Mouse (Mus musculus) kidney, embryonic 14.5 days (tissue): Measurements from ENCODE around the gene Pcnx3. TPM values are rescaled to one million over a fixed set of nuclear protein-coding genes. Genes with fewer than 3 reads are reported as not detected.

Source experiments
- ATAC-seq: fragments of 200-750 bp; cut with Nextera tagmentation; 2 replicates; pipeline ENCODE4 v1.8.0; 2017; ENCODE audit warnings: moderate number of reproducible peaks, mild to moderate bottlenecking, moderate TSS enrichment, moderate library complexity; ENCODE audit not compliant: low FRiP score, low TSS enrichment
- H3K27ac ChIP-seq: fragments of 300-500 bp; sonication (generic); 2 replicates; pipeline ENCODE4 v1.5.1; 2014; ENCODE audit warnings: low read depth, mild to moderate bottlenecking, low read length, moderate library complexity, mixed read lengths
- H3K27me3 ChIP-seq: fragments of 300-500 bp; sonication (generic); 2 replicates; pipeline ENCODE4 v1.6.1; 2014; ENCODE audit warnings: mild to moderate bottlenecking, low read length; ENCODE audit not compliant: control insufficient read depth, insufficient read depth
- H3K36me3 ChIP-seq: fragments of 300-500 bp; sonication (generic); 2 replicates; pipeline ENCODE4 v1.6.1; 2014; ENCODE audit warnings: low read length, mixed read lengths; ENCODE audit not compliant: control insufficient read depth, insufficient read depth
- H3K4me1 ChIP-seq: fragments of 300-500 bp; sonication (generic); 2 replicates; pipeline ENCODE4 v1.6.1; 2014; ENCODE audit warnings: low read length, mixed read lengths; ENCODE audit not compliant: control insufficient read depth, insufficient read depth
- H3K4me2 ChIP-seq: fragments of 300-500 bp; sonication (generic); replicated peaks from 2 replicates; pipeline ENCODE4 v1.6.1; 2014; ENCODE audit warnings: low read depth, mild to moderate bottlenecking, low read length
- H3K4me3 ChIP-seq: fragments of 300-500 bp; sonication (generic); 2 replicates; pipeline ENCODE4 v1.5.1; 2014; ENCODE audit warnings: mild to moderate bottlenecking, low read length
- H3K9ac ChIP-seq: fragments of 300-500 bp; sonication (generic); 2 replicates; pipeline ENCODE4 v1.6.1; 2014; ENCODE audit warnings: low read depth, mild to moderate bottlenecking, low read length, moderate library complexity
- H3K9me3 ChIP-seq: fragments of 300-500 bp; sonication (generic); 2 replicates; pipeline ENCODE4 v1.6.1; 2016; ENCODE audit warnings: low read length; ENCODE audit not compliant: control insufficient read depth
- WGBS: fragments of 180-500 bp; shearing (Covaris S2); extraction: QIAGEN DNeasy Blood & Tissue Kit; methylation state at CpG from one replicate; pipeline ENCODE4 v1.1.7; 2014; 5-methylcytosine and 5-hydroxymethylcytosine counted together
- polyA plus RNA-seq: library from polyadenylated mRNA; unstranded; fragments of >200 nt; fragmentation: Nextera tagmentation; extraction: Ambion mirVana; gene quantifications from 2 replicates; pipeline ENCODE4 v1.2.1, GENCODE M21; 2014

The Pcnx3 gene
- polyA plus RNA-seq, 1 experiment from 2014 or later = 35.4 TPM

DNA sequence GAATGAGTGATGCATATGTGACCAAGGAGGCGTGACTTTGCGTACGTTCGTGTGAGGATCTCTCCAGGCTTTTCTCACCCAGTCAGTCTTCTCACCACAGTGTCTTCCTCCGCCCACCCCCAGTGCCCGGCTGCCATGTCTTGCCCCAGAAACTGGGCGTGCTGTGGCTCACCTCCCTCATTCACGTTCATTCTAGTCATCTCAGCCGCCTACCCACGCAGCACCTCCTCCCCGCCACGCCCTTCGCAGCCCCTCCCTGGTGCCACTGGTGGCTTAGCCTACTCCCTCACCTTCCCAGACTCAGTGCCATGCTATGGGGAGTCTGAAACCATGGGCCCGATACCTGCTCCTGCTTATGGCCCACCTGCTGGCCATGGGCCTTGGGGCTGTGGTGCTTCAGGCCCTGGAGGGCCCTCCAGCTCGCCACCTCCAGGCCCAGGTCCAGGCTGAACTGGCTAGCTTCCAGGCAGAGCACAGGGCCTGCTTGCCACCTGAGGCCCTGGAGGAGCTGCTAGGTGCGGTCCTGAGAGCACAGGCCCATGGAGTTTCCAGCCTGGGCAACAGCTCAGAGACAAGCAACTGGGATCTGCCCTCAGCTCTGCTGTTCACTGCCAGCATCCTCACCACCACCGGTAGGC is 15.6 kb upstream of the Pcnx3 start, which contains the start of gene Kcnk7:
TSS of gene Kcnk7 (plus strand) at position 205 of the 638 bp plus-strand sequence.
- Histone ChIP-seq H3K4me1 (0 out of 2 replicates have a peak, but pooled peaks cover 9% of the 10 kb centered on the region), H3K9ac (no peak within 1 kb of the TSS; the same call in 1 of the 2 replicates), H3K4me3 (no peak within 1 kb of the TSS), H3K27ac (peak within 1 kb of the TSS; percentile 55; the same call in 1 of the 2 replicates), H3K9me3 (no peaks in the 10 kb centered on the region), H3K4me2 (no peak within 1 kb of the TSS), H3K27me3 (no peaks in the 10 kb centered on the region), H3K36me3 (peaks cover 60% of the 10 kb centered on the region)
- WGBS = 73% methylated on average over 17 of the region's 17 CpGs
- no peak for ATAC-seq

- peak; percentile 64 for ATAC-seq
- WGBS = 19% methylated on average over 41 of the region's 41 CpGs
- peak overlapping the region; percentile 17; the same call in 1 of the 2 replicates for H3K4me2 ChIP-seq
- peaks cover 27% of the 10 kb centered on the region for H3K4me1 ChIP-seq
- H3K9ac ChIP-seq = peak overlapping the region; percentile 18; the same call in 1 of the 2 replicates
- no peak overlapping the region for H3K27ac ChIP-seq
- H3K4me3 ChIP-seq = no peak overlapping the region
- no peaks in the 10 kb centered on the region for H3K9me3 ChIP-seq
- H3K27me3 ChIP-seq = no peaks in the 10 kb centered on the region
- H3K36me3 ChIP-seq = peaks cover 89% of the 10 kb centered on the region
Observed at GRCm38 (mm10) chr19:5695849-5696462, 7.2 kb upstream of the Pcnx3 start.

DNA sequence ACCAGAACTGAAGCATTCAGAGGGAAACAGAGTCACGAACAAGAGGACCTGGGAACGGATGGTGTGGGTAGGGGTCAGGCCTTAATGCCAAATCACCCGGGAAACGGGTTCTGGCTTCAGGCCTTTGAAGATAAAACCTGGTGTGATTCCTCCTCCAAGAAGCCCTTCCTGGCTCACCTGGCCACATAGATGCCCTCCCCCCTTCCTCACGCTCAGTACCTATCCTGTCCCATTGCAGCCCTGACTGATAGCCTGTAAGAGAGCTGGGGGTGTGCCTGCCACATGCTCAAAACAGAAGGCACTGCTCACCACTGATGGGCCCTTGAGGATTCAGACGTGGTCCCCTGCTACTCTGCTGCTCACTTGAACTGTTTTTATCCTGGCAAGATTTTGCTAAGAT is 5.1 kb upstream of the Pcnx3 start:
- Histone ChIP-seq H3K27me3 (no peaks in the 10 kb centered on the region), H3K36me3 (peaks cover 72% of the 10 kb centered on the region), H3K4me1 (peaks cover 36% of the 10 kb centered on the region), H3K27ac (no peak overlapping the region), H3K4me2 (0 out of 2 replicates have a peak overlapping the region, but pooled peaks have one; percentile 1), H3K4me3 (no peak overlapping the region), H3K9ac (no peak overlapping the region), H3K9me3 (no peaks in the 10 kb centered on the region)
- 86% methylated on average over 6 of the region's 6 CpGs for WGBS
- no peak for ATAC-seq

DNA sequence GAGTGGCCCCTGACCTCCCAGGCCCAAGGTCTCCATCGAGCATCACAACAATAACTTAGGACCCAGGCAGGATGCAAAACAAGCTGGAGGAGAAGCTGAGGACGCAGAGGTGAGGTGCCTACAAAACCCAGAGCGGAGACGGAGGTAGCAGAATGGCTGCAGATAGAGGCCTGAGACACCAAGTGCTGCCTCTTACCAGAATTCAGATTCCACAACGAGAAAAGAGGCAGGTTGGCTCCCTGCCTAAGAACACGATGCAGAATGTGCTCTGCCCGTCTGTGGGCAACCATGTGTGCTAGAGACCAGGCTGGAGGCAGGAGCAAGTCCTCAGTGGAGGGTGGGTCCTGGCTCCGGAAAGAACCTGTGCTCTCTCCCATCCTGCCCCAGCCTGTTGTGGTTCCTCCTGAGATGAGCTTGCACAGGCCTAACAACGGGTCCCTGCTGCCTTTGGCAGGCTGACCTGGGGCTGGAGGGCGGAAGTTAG is 4.2 kb upstream of the Pcnx3 start:
- no peaks in the 10 kb centered on the region for H3K27me3 ChIP-seq
- peaks cover 37% of the 10 kb centered on the region for H3K4me1 ChIP-seq
- 73% methylated on average over 10 of the region's 10 CpGs for WGBS
- H3K27ac ChIP-seq = peak overlapping the region; percentile 76
- H3K4me2 ChIP-seq = peak overlapping the region; percentile 95
- no peak for ATAC-seq
- peak overlapping the region; percentile 87 for H3K9ac ChIP-seq
- peak overlapping the region; percentile 96 for H3K4me3 ChIP-seq
- H3K9me3 ChIP-seq = no peaks in the 10 kb centered on the region
- peaks cover 63% of the 10 kb centered on the region for H3K36me3 ChIP-seq

DNA sequence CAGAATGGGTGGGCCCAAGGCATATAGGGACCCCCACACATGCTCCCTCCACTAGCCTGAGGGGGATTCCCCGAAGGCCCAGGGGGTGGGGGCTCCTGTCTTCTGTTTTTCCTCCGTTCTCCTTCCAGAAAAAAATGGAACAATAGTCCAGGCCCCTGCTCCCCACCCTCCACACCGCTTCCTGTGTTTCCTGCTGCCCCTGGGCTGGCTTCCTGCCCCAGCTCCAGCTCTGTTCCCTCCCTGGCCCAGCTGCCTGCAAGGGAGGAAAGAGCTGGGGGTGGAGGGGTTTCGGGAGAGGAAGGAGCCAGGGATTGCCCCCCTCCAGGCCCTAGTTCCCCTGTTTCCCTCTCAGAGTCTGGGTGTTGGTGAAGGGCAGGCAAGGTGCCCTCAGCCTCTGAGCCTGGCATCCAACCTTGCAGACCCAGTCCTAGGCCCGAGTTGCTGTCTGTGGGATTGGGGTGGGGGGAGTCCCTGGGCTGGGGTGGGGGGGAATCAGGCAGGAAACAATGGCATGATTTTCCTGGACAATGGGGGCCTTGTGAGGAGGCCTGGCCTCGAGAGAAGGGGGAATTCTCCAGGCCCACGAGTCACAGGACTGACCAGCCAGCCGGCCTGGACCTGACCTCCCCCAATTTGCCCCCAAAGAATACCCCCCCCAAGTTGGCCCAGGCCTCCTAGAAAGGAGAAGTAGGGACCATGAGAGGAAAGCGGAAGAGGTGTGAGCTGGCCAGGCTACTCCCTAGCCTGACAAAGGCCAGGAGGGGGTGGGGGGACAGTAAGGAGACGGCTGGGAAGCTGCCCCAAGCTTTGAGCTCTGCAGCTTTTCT is 3.6 kb upstream of the Pcnx3 start:
- Histone ChIP-seq H3K4me3 (peak overlapping the region; percentile 96), H3K4me2 (peak overlapping the region; percentile 95), H3K36me3 (peaks cover 57% of the 10 kb centered on the region), H3K27ac (peak overlapping the region; percentile 76), H3K4me1 (peaks cover 43% of the 10 kb centered on the region), H3K27me3 (no peaks in the 10 kb centered on the region), H3K9ac (peak overlapping the region; percentile 87), H3K9me3 (no peaks in the 10 kb centered on the region)
- 60% methylated on average over 10 of the region's 10 CpGs for WGBS
- ATAC-seq = no peak

DNA sequence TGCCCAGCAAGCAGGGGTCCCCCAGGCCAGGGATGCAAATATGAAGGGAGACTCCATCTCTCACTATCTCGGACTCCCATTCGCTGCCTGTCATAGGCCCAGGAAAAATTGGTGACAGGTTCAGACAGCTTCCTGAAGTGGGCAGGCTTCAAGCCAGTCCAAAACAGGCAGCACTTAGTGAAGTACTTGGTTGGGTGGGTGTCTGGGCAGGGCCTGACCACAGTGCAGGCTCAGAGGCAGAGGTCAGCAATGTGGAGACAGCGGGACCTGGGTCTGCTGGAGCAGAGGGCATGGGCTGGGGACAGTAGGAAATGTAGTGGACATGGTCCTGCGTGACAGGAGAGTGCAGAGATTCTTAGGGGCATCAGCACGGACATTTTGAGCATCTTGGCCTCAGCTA is 2.9 kb upstream of the Pcnx3 start:
- Histone ChIP-seq H3K27me3 (no peaks in the 10 kb centered on the region), H3K9me3 (no peaks in the 10 kb centered on the region), H3K4me1 (peaks cover 47% of the 10 kb centered on the region), H3K4me3 (peak overlapping the region; percentile 96), H3K9ac (peak overlapping the region; percentile 87; the same call in 1 of the 2 replicates), H3K4me2 (peak overlapping the region; percentile 95), H3K36me3 (peaks cover 55% of the 10 kb centered on the region), H3K27ac (peak overlapping the region; percentile 44; the same call in 1 of the 2 replicates)
- WGBS = 76% methylated on average over 5 of the region's 5 CpGs
- ATAC-seq = no peak

DNA sequence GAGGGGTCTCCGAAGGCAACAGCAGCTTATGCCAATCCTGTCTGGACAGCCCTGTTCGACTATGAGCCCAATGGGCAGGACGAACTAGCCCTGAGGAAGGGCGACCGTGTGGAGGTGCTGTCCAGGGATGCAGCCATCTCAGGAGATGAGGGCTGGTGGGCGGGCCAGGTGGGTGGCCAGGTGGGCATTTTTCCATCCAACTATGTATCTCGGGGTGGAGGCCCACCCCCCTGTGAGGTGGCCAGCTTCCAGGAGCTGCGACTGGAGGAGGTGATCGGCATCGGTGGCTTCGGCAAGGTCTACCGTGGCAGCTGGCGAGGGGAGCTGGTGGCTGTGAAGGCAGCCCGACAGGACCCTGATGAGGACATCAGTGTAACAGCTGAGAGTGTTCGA is 1.6 kb upstream of the Pcnx3 start:
- 58% methylated on average over 15 of the region's 15 CpGs for WGBS

GRCm38 (mm10) chr19:5689565-5690342 is 1.0 kb upstream of the Pcnx3 start:
- 6% methylated on average over 34 of the region's 42 CpGs for WGBS
- Histone ChIP-seq H3K4me3 (peak overlapping the region; percentile 96), H3K27ac (peak overlapping the region; percentile 78), H3K9me3 (no peaks in the 10 kb centered on the region), H3K4me2 (peak overlapping the region; percentile 95), H3K36me3 (peaks cover 55% of the 10 kb centered on the region), H3K4me1 (peaks cover 37% of the 10 kb centered on the region), H3K9ac (peak overlapping the region; percentile 87), H3K27me3 (no peaks in the 10 kb centered on the region)
- ATAC-seq = peak; percentile 57

More for the DNA sequence above, 1.6 kb upstream of the Pcnx3 start:
- peak overlapping the region; percentile 96 for H3K4me3 ChIP-seq
- ATAC-seq = no peak
- peak overlapping the region; percentile 95 for H3K4me2 ChIP-seq
- peaks cover 40% of the 10 kb centered on the region for H3K4me1 ChIP-seq
- no peaks in the 10 kb centered on the region for H3K9me3 ChIP-seq
- H3K36me3 ChIP-seq = peaks cover 55% of the 10 kb centered on the region
- H3K27me3 ChIP-seq = no peaks in the 10 kb centered on the region
- peak overlapping the region; percentile 87 for H3K9ac ChIP-seq
- H3K27ac ChIP-seq = peak overlapping the region; percentile 78
